Mouse (Mus musculus) cortical plate, adult 2 months (tissue): ENCODE measurements around the gene Rassf5. TPM values are rescaled to one million over a fixed set of nuclear protein-coding genes. Genes with fewer than 3 reads are reported as not detected.

ENCODE experiments used
- H3K27ac ChIP-seq: fragments of 200-500 bp; 2 replicates; pipeline ENCODE4 v1.5.1; 2012; ENCODE audit warnings: low read length, control low read depth, inconsistent platforms; ENCODE audit not compliant: insufficient read depth
- H3K4me1 ChIP-seq: fragments of 200-500 bp; 2 replicates; pipeline ENCODE4 v1.6.1; 2011; ENCODE audit warnings: low read length; ENCODE audit not compliant: control insufficient read depth, insufficient read depth
- H3K4me3 ChIP-seq: fragments of 200-500 bp; 2 replicates; pipeline ENCODE4 v1.5.1; 2011; ENCODE audit warnings: mild to moderate bottlenecking, low read length, control low read depth; ENCODE audit not compliant: insufficient read depth
- CTCF ChIP-seq: fragments of 200-500 bp; IDR thresholded peaks from 2 replicates; pipeline ENCODE4 v1.5.1; 2011; ENCODE audit warnings: mild to moderate bottlenecking, control low read depth, low read length; ENCODE audit not compliant: insufficient read depth; ENCODE audit errors: extremely low read depth
- POLR2A ChIP-seq: fragments of 200-500 bp; IDR thresholded peaks from 2 replicates; pipeline ENCODE4 v1.6.1; 2011; ENCODE audit warnings: mild to moderate bottlenecking, low read length, control low read depth; ENCODE audit not compliant: insufficient read depth; ENCODE audit errors: extremely low read depth
- polyA plus RNA-seq: library from polyadenylated mRNA; depleted of rRNA; stranded (reverse); fragments of >200 nt; gene quantifications from 2 replicates; pipeline ENCODE4 v1.2.3, GENCODE M21; 2012; rRNA removed

The Rassf5 gene
- polyA plus RNA-seq, 1 experiment: 14.7 TPM

DNA sequence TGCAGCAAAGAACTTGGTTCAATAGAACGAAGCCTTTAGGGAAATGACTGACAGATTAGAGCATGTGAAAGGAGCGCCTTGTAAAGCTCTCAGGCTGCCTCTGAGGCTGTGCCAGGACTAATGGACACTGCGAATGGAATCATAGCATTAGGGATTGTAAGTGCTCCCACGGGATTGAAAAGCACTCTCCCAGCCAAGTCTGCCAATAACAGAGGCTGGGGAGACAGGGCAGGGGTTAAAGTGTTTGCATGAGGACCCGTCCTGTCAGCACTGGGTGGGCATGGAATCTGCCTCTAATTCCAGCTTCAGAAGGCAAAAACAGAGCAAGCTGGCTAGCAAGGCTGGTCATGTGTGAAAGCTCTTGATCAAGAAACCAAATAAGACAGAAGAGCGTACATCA is 110.8 kb downstream of the Rassf5 start:
- Histone ChIP-seq H3K27ac (no peak overlapping the region), H3K4me3 (no peak overlapping the region), H3K4me1 (peaks cover 4% of the 10 kb centered on the region)
- TF ChIP-seq CTCF (no peak), POLR2A (no peak)

Other genes with a start within 250 kb of the Rassf5 start
- gene Il10, start 225.4 kb downstream of the Rassf5 start, polyA plus RNA-seq: not detected in 2 replicates
- gene Mapkapk2, start 147.4 kb downstream of the Rassf5 start, polyA plus RNA-seq: 24.5 and 26.4 TPM in 2 replicates
- 6.2 and 7.1 TPM in 2 replicates for gene Dyrk3, start 106.9 kb downstream of the Rassf5 start, polyA plus RNA-seq
- 57.8 and 58.0 TPM in 2 replicates for gene Eif2d, start 92.1 kb downstream of the Rassf5 start, polyA plus RNA-seq
- 1.7 and 1.9 TPM in 2 replicates for gene Ikbke, start 34.3 kb upstream of the Rassf5 start, polyA plus RNA-seq